Mouse (Mus musculus) erythroblast, embryonic 14.5 days (primary cell): ENCODE data around the gene Faap24.

Experiments used
- GATA1 ChIP-seq: IDR thresholded peaks from 2 replicates; pipeline ENCODE4 v1.6.1; 2012; ENCODE audit warnings: low read length, inconsistent platforms, mixed read lengths
- TAL1 ChIP-seq: IDR thresholded peaks from 3 replicates; pipeline ENCODE4 v1.6.1; 2012; ENCODE audit warnings: low read length, inconsistent platforms, mixed read lengths

DNA sequence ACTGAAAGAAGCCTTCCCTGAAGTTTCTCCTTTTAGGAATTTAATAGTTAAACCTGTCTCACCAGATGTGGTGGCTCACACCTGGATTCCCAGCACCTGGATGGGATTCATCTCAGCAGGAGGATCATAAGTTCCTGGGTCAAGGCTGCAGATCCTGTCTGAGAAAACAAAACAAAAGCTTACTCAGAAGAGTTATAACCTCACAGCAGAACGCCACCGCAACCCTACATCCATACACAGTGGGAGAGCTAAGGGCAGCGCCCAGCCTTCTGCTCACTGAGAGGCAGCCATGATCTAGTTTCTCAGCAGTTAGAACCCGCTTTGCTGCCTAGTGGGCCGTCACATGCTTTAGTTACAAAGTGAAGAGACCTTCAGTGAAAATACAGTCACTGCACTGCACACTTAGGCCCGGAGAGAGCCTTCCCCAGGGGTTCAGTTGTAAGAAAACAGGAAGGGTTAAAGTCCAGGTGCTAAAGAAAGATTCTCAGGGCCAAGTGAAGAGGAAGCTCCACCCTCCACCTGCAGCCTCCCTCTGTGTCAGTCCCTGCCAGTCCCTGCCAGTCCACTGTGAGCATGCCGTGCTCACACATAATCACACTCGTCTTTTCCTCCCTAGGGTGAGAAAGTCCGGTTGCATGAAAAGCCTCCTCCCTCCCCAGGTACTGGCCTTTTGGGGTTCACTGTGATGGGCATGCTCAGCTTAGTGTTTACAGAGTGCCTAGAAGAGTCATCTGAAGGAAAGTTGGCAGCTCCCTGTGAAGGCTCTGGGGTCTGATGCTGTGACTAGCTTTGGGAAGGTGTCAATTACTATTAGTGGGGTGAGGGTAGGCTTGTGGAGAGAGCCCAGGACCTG, 19.4 kb upstream of the Faap24 start:
- TF ChIP-seq TAL1 (no peak), GATA1 (no peak)
